Mouse (Mus musculus): ENCODE measurements around the gene Lama1. TPM values are rescaled to one million over a fixed set of nuclear protein-coding genes. Genes with fewer than 3 reads are reported as not detected.

Lama1 gene
- 1.4 TPM for polyA plus RNA-seq (2021)

- in situ Hi-C loops (cut with MboI; ENCODE audit: low pct_unique_long_range_greater_than_20kb): no loop called here
- ChIA-PET POLR2A (no interaction called here), CTCF (interaction anchor here (0.9 to 1.4 kb wide), 4 partner anchors 9 to 47 kb away, joined by 3 to 4 read pairs (median 3); no protein-coding TSS in a partner anchor)
- DNase-seq (ENCODE audit: low read depth, low spot score) (no peak), ATAC-seq (peak; percentile 70)
- peak; percentile 91 for TF ChIP-seq CTCF (IDR thresholded peaks at IDR 0.05)
- peaks cover 27% of the 10 kb centered on the region for H3K27me3 ChIP-seq
Observed at GRCm38 (mm10) chr17:67696694-67697386, at the start of gene Lama1. Gene Lama1, plus strand, starts transcription at chr17:67697259.

- TF ChIP-seq CTCF (IDR thresholded peaks at IDR 0.05): peak; percentile 96
- H3K27me3 ChIP-seq: peaks cover 16% of the 10 kb centered on the region
- ATAC-seq (no peak), DNase-seq (ENCODE audit: low read depth, low spot score) (peak; percentile 17)
- CTCF ChIA-PET: interaction anchor here (0.9 to 4.0 kb wide), 16 partner anchors 11 to 189 kb away, joined by 3 to 29 read pairs (median 4); partner anchors contain the start of gene Lrrc30
- POLR2A ChIA-PET: interaction anchor here (0.6 to 0.8 kb wide), 2 partner anchors 57 to 126 kb away, joined by 3 read pairs; no protein-coding TSS in a partner anchor
- in situ Hi-C loops (cut with MboI; ENCODE audit: low pct_unique_long_range_greater_than_20kb): loop anchor here (5.0 to 10.0 kb wide), 2 partner anchors 121 to 173 kb away; no protein-coding TSS in a partner anchor
Observed at GRCm38 (mm10) chr17:67651506-67651905, 45.6 kb upstream of the Lama1 start.

DNA sequence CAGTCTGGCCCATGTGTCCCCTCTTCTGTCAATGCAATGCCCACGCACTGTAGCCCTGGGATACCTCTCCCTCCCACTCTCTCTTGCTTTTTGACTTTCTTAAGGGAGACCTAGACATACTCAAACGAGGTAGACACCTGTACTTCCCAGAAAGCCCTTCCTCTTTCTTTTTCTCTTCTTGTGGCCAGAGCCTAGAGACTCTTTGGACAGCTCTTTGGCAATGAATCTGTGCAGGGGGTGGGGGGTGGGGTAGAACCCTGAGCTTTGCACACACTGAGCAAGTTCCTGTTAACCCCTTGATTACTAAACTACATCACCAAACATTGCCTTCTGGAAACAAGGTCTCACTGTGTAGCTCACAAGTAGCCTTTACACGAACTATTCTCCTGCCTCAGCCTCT is 32.8 kb upstream of the Lama1 start:
- no peak for ATAC-seq
- in situ Hi-C loops (cut with MboI; ENCODE audit: low pct_unique_long_range_greater_than_20kb): loop anchor here (10.0 kb wide), 1 partner anchor 1089 kb away; no protein-coding TSS in a partner anchor
- DNase-seq (ENCODE audit: low read depth, low spot score): no peak
- ChIA-PET POLR2A (no interaction called here), CTCF (no interaction called here)
- H3K27me3 ChIP-seq: peaks cover 4% of the 10 kb centered on the region
- no peak for TF ChIP-seq CTCF (IDR thresholded peaks at IDR 0.05)

DNA sequence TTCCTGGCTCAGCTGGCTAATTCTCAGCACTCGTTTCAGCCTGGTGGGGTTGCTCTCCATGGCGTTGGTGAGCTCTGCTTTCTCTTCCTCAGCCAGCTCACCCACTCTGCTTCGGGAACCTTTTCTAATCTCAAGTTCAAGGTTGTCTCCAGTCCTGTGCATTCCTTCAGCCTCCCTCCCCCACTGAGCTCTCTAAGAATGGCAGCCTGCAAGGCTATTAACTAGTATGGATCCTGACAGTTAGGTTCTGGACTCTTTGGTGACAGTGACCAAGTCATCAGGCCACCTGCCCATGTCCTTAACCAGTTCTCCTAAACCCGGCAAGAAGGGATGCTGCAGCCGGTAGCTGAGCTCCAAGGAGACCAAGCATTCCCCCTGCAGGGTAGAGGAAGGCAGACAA is 30.1 kb upstream of the Lama1 start:
- POLR2A ChIA-PET: no interaction called here
- ATAC-seq (no peak), DNase-seq (ENCODE audit: low read depth, low spot score) (no peak)
- H3K27me3 ChIP-seq: peaks cover 8% of the 10 kb centered on the region
- TF ChIP-seq CTCF (IDR thresholded peaks at IDR 0.05): no peak
- in situ Hi-C loops (cut with MboI; ENCODE audit: low pct_unique_long_range_greater_than_20kb): loop anchor here (10.0 kb wide), 1 partner anchor 1092 kb away; no protein-coding TSS in a partner anchor
- CTCF ChIA-PET: interaction anchor here (0.8 to 4.0 kb wide), 3 partner anchors 15 to 170 kb away, joined by 3 to 29 read pairs (median 5); no protein-coding TSS in a partner anchor

GRCm38 (mm10) chr17:67667981-67668380 is 29.1 kb upstream of the Lama1 start:
- ChIA-PET CTCF (interaction anchor here (0.6 to 4.0 kb wide), 8 partner anchors 10 to 170 kb away, joined by 3 to 29 read pairs (median 4); no protein-coding TSS in a partner anchor), POLR2A (no interaction called here)
- peak; percentile 74 for ATAC-seq

GRCm38 (mm10) chr17:67678576-67678975 is 18.5 kb upstream of the Lama1 start:
- ATAC-seq (no peak), DNase-seq (ENCODE audit: low read depth, low spot score) (no peak)
- H3K27me3 ChIP-seq: peaks cover 22% of the 10 kb centered on the region
- CTCF ChIA-PET: interaction anchor here (1.5 kb wide), 1 partner anchor 10 kb away, joined by 6 read pairs; no protein-coding TSS in a partner anchor
- TF ChIP-seq CTCF (IDR thresholded peaks at IDR 0.05): no peak
- POLR2A ChIA-PET: no interaction called here
- in situ Hi-C loops (cut with MboI; ENCODE audit: low pct_unique_long_range_greater_than_20kb): no loop called here

More at GRCm38 (mm10) chr17:67667981-67668380, 29.1 kb upstream of the Lama1 start:
- peaks cover 8% of the 10 kb centered on the region for H3K27me3 ChIP-seq
- TF ChIP-seq CTCF (IDR thresholded peaks at IDR 0.05): peak; percentile 75
- in situ Hi-C loops (cut with MboI; ENCODE audit: low pct_unique_long_range_greater_than_20kb): loop anchor here (10.0 kb wide), 1 partner anchor 1093 kb away; no protein-coding TSS in a partner anchor
- no peak for DNase-seq (ENCODE audit: low read depth, low spot score)

- DNase-seq (ENCODE audit: low read depth, low spot score): no peak
Observed at GRCm38 (mm10) chr17:67681084-67681483, 16.0 kb upstream of the Lama1 start.

DNA sequence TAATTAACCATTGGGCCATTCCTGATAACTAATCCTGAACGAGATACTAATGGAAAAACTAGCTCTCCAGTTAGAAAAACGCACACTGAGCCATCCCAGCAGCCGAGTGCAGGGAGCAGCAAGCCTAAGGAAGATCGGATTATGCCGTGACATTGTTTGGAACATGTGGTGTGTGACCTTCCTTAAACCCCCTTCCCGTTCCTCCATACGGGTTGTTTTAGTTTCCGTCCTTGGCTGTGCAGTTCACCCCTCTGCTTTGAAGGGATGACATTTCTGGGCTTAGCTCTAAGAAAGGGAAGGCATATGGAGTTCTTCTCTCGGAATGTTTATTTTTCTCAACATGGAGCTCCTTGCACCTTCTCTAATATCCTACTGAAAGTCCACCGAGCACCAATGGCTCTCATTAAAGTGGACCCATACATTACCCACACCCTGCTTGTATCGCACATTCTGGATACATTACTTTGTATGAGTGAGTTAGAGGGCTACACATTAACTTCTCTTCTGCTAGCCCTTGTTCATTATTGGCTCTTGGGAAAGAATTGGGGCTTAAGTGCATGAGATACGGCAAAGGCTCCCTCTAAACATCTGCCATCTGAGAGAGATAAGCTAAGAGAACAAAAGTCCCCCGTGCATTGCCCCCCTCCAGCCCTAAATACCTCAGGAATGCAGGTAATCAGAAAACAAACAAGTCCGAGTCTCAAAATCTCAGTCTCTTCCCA is 11.9 kb upstream of the Lama1 start:
- no peak for DNase-seq (ENCODE audit: low read depth, low spot score)
- peaks cover 4% of the 10 kb centered on the region for H3K27me3 ChIP-seq
- no peak for TF ChIP-seq CTCF (IDR thresholded peaks at IDR 0.05)
- ChIA-PET CTCF (interaction anchor here (0.9 to 1.4 kb wide), 3 partner anchors 17 to 95 kb away, joined by 3 to 4 read pairs (median 3); no protein-coding TSS in a partner anchor), POLR2A (interaction anchor here (0.5 kb wide), 1 partner anchor 519 kb away, joined by 3 read pairs; no protein-coding TSS in a partner anchor)
- no peak for ATAC-seq
- in situ Hi-C loops (cut with MboI; ENCODE audit: low pct_unique_long_range_greater_than_20kb): no loop called here

More at GRCm38 (mm10) chr17:67681084-67681483, 16.0 kb upstream of the Lama1 start:
- TF ChIP-seq CTCF (IDR thresholded peaks at IDR 0.05): no peak
- H3K27me3 ChIP-seq: peaks cover 20% of the 10 kb centered on the region
- in situ Hi-C loops (cut with MboI; ENCODE audit: low pct_unique_long_range_greater_than_20kb): no loop called here
- ChIA-PET POLR2A (interaction anchor here (0.7 kb wide), 2 partner anchors 327 to 971 kb away, joined by 3 read pairs; no protein-coding TSS in a partner anchor), CTCF (no interaction called here)
- no peak for ATAC-seq

DNA sequence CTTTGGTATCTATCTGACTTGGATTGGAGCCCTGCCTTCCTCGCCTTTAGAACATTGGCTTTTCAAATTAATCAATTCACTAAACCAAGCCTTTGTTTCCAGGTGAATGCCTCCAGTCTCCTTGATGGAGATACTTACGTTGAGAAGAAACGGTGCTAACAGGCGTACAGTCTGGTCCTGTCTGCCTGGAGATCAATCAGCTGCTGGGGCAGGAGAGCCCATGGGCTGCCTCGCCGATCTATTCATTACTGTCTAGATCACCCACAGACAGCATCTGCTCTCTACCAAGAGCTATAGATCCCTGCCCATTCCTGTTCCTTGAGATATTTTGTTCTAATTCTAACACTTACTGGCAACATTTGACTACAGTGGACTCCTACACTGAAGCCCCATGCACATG is 9.6 kb upstream of the Lama1 start:
- in situ Hi-C loops (cut with MboI; ENCODE audit: low pct_unique_long_range_greater_than_20kb): no loop called here
- peaks cover 4% of the 10 kb centered on the region for H3K27me3 ChIP-seq
- no peak for DNase-seq (ENCODE audit: low read depth, low spot score)
- ChIA-PET CTCF (no interaction called here), POLR2A (no interaction called here)
- no peak for TF ChIP-seq CTCF (IDR thresholded peaks at IDR 0.05)
- ATAC-seq: no peak

GRCm38 (mm10) chr17:67690689-67691088 is 6.4 kb upstream of the Lama1 start:
- in situ Hi-C loops (cut with MboI; ENCODE audit: low pct_unique_long_range_greater_than_20kb): no loop called here
- ChIA-PET CTCF (interaction anchor here (1.5 kb wide), 1 partner anchor 23 kb away, joined by 4 read pairs; no protein-coding TSS in a partner anchor), POLR2A (no interaction called here)
- ATAC-seq (no peak), DNase-seq (ENCODE audit: low read depth, low spot score) (no peak)
- peaks cover 8% of the 10 kb centered on the region for H3K27me3 ChIP-seq
- no peak for TF ChIP-seq CTCF (IDR thresholded peaks at IDR 0.05)

All from Patski (cell line).